Mouse (Mus musculus) neural tube, embryonic 11.5 days (tissue): ENCODE results near the gene Pdxk. TPM values are rescaled to one million over a fixed set of nuclear protein-coding genes. Genes with fewer than 3 reads are reported as not detected.

Experiments used
- ATAC-seq: fragments of 200-750 bp; cut with Nextera tagmentation; 2 replicates; pipeline ENCODE4 v1.8.0; 2017; ENCODE audit warnings: moderate number of reproducible peaks, mild to moderate bottlenecking, moderate TSS enrichment, moderate library complexity; ENCODE audit not compliant: insufficient read depth, low FRiP score, low TSS enrichment
- DNase-seq: peaks from one replicate; pipeline ENCODE4 v3.0.0-alpha.2; 2015; ENCODE audit warnings: low spot score
- H3K27ac ChIP-seq: fragments of 300-500 bp; sonication (generic); 2 replicates; pipeline ENCODE4 v1.5.1; 2014; ENCODE audit warnings: low read depth, mild to moderate bottlenecking, low read length
- H3K27me3 ChIP-seq: fragments of 300-500 bp; sonication (generic); 2 replicates; pipeline ENCODE4 v1.6.1; 2014; ENCODE audit warnings: mild to moderate bottlenecking, low read length, mixed read lengths; ENCODE audit not compliant: control insufficient read depth, insufficient read depth
- H3K36me3 ChIP-seq: fragments of 300-500 bp; sonication (generic); 2 replicates; pipeline ENCODE4 v1.6.1; 2014; ENCODE audit warnings: mild to moderate bottlenecking, low read length, moderate library complexity, mixed read lengths; ENCODE audit not compliant: control insufficient read depth, insufficient read depth
- H3K4me1 ChIP-seq: fragments of 300-500 bp; sonication (generic); 2 replicates; pipeline ENCODE4 v1.6.1; 2014; ENCODE audit warnings: low read length, mixed read lengths; ENCODE audit not compliant: control insufficient read depth, insufficient read depth
- H3K4me2 ChIP-seq: fragments of 300-500 bp; sonication (generic); 2 replicates; pipeline ENCODE4 v1.6.1; 2014; ENCODE audit warnings: low read depth, mild to moderate bottlenecking, moderate library complexity
- H3K4me3 ChIP-seq: fragments of 300-500 bp; sonication (generic); 2 replicates; pipeline ENCODE4 v1.5.1; 2014; ENCODE audit warnings: low read depth, low read length
- H3K9ac ChIP-seq: fragments of 300-500 bp; sonication (generic); 2 replicates; pipeline ENCODE4 v1.6.1; 2014; ENCODE audit warnings: mild to moderate bottlenecking, low read length
- H3K9me3 ChIP-seq: fragments of 300-500 bp; sonication (generic); 2 replicates; pipeline ENCODE4 v1.6.1; 2016; ENCODE audit warnings: low read length; ENCODE audit not compliant: control insufficient read depth
- WGBS: fragments of 180-500 bp; shearing (Covaris S2); extraction: QIAGEN DNeasy Blood & Tissue Kit; methylation state at CpG from one replicate; pipeline ENCODE4 v1.1.7; 2014; 5-methylcytosine and 5-hydroxymethylcytosine counted together
- polyA plus RNA-seq: library from polyadenylated mRNA; unstranded; fragments of >200 nt; fragmentation: Nextera tagmentation; extraction: Ambion mirVana; gene quantifications from 2 replicates; pipeline ENCODE4 v1.2.1, GENCODE M21; 2014

Pdxk gene
- polyA plus RNA-seq, 1 experiment from 2014 or later: 6.9 TPM

GRCm38 (mm10) chr10:78432853-78433252 is 31.9 kb downstream of the Pdxk start:
- Histone ChIP-seq H3K9ac (no peak overlapping the region), H3K4me2 (no peak overlapping the region), H3K9me3 (no peaks in the 10 kb centered on the region), H3K27ac (no peak overlapping the region), H3K36me3 (peaks cover 2% of the 10 kb centered on the region; the same call in 1 of the 2 replicates), H3K4me3 (no peak overlapping the region), H3K27me3 (no peaks in the 10 kb centered on the region), H3K4me1 (no peaks in the 10 kb centered on the region)
- DNase-seq (no peak), ATAC-seq (no peak)
- 82% methylated on average over 3 of the region's 3 CpGs for WGBS

GRCm38 (mm10) chr10:78429776-78430175 is 35.0 kb downstream of the Pdxk start:
- Histone ChIP-seq H3K4me3 (no peak overlapping the region), H3K36me3 (peaks cover 2% of the 10 kb centered on the region; the same call in 1 of the 2 replicates), H3K9me3 (no peaks in the 10 kb centered on the region), H3K4me1 (0 out of 2 replicates have a peak, but pooled peaks cover 3% of the 10 kb centered on the region), H3K9ac (no peak overlapping the region), H3K27me3 (no peaks in the 10 kb centered on the region), H3K27ac (no peak overlapping the region), H3K4me2 (no peak overlapping the region)
- no peak for DNase-seq
- WGBS: 95% methylated on average over 2 of the region's 2 CpGs
- no peak for ATAC-seq

- no peak overlapping the region for H3K9ac ChIP-seq
- H3K4me1 ChIP-seq: 0 out of 2 replicates have a peak, but pooled peaks cover 4% of the 10 kb centered on the region
- H3K27me3 ChIP-seq: no peaks in the 10 kb centered on the region
- no peak for DNase-seq
- H3K27ac ChIP-seq: no peak overlapping the region
- ATAC-seq: no peak
- H3K4me2 ChIP-seq: no peak overlapping the region
- no peak overlapping the region for H3K4me3 ChIP-seq
- H3K9me3 ChIP-seq: no peaks in the 10 kb centered on the region
- peaks cover 2% of the 10 kb centered on the region; the same call in 1 of the 2 replicates for H3K36me3 ChIP-seq
- WGBS: 84% methylated on average over 5 of the region's 5 CpGs
Observed at GRCm38 (mm10) chr10:78429180-78429579, 35.6 kb downstream of the Pdxk start.

GRCm38 (mm10) chr10:78428070-78428469 is 36.7 kb downstream of the Pdxk start:
- no peak overlapping the region for H3K27ac ChIP-seq
- no peaks in the 10 kb centered on the region for H3K9me3 ChIP-seq
- ATAC-seq: no peak
- H3K4me2 ChIP-seq: no peak overlapping the region
- 0 out of 2 replicates have a peak, but pooled peaks cover 4% of the 10 kb centered on the region for H3K4me1 ChIP-seq
- H3K27me3 ChIP-seq: no peaks in the 10 kb centered on the region
- H3K9ac ChIP-seq: no peak overlapping the region
- H3K4me3 ChIP-seq: no peak overlapping the region
- 96% methylated on average over 11 of the region's 11 CpGs for WGBS
- peaks cover 2% of the 10 kb centered on the region; the same call in 1 of the 2 replicates for H3K36me3 ChIP-seq
- no peak for DNase-seq

- Histone ChIP-seq H3K27me3 (no peaks in the 10 kb centered on the region), H3K27ac (no peak overlapping the region), H3K36me3 (peaks cover 2% of the 10 kb centered on the region; the same call in 1 of the 2 replicates), H3K4me3 (peak overlapping the region; percentile 66), H3K9ac (peak overlapping the region; percentile 75), H3K4me2 (peak overlapping the region; percentile 83), H3K4me1 (0 out of 2 replicates have a peak, but pooled peaks cover 4% of the 10 kb centered on the region), H3K9me3 (no peaks in the 10 kb centered on the region)
- ATAC-seq (peak; percentile 14; the same call in 1 of the 2 replicates), DNase-seq (no peak)
- WGBS: 48% methylated on average over 6 of the region's 6 CpGs
Observed at GRCm38 (mm10) chr10:78426117-78426735, 38.5 kb downstream of the Pdxk start.

GRCm38 (mm10) chr10:78425181-78426041 is 39.4 kb downstream of the Pdxk start, which contains the start of gene Cstb:
Cstb (plus strand) TSS chr10:78425669.
- Histone ChIP-seq H3K9me3 (no peaks in the 10 kb centered on the region), H3K27ac (no peak within 1 kb of the TSS), H3K4me3 (peak within 1 kb of the TSS; percentile 66), H3K4me2 (peak within 1 kb of the TSS; percentile 83), H3K36me3 (peaks cover 2% of the 10 kb centered on the region; the same call in 1 of the 2 replicates), H3K4me1 (0 out of 2 replicates have a peak, but pooled peaks cover 4% of the 10 kb centered on the region), H3K27me3 (no peaks in the 10 kb centered on the region), H3K9ac (peak within 1 kb of the TSS; percentile 75)
- peak; percentile 92 for ATAC-seq
- 2% methylated on average over 38 of the region's 40 CpGs for WGBS
- DNase-seq: peak; percentile 87

- H3K4me1 ChIP-seq: 0 out of 2 replicates have a peak, but pooled peaks cover 4% of the 10 kb centered on the region
- no peak overlapping the region for H3K27ac ChIP-seq
- no peak overlapping the region for H3K9ac ChIP-seq
- H3K4me3 ChIP-seq: no peak overlapping the region
- no peaks in the 10 kb centered on the region for H3K36me3 ChIP-seq
- DNase-seq (no peak), ATAC-seq (no peak)
- H3K9me3 ChIP-seq: no peaks in the 10 kb centered on the region
- H3K4me2 ChIP-seq: no peak overlapping the region
- H3K27me3 ChIP-seq: no peaks in the 10 kb centered on the region
- 90% methylated on average over 3 of the region's 3 CpGs for WGBS
Observed at GRCm38 (mm10) chr10:78422614-78423013, 42.2 kb downstream of the Pdxk start.

GRCm38 (mm10) chr10:78420929-78421328 is 43.8 kb downstream of the Pdxk start:
- H3K4me1 ChIP-seq: 0 out of 2 replicates have a peak, but pooled peaks cover 4% of the 10 kb centered on the region
- 88% methylated on average over 2 of the region's 2 CpGs for WGBS
- H3K4me2 ChIP-seq: no peak overlapping the region
- DNase-seq: no peak
- no peak overlapping the region for H3K9ac ChIP-seq
- H3K9me3 ChIP-seq: no peaks in the 10 kb centered on the region
- H3K27ac ChIP-seq: no peak overlapping the region
- no peaks in the 10 kb centered on the region for H3K36me3 ChIP-seq
- ATAC-seq: no peak
- H3K27me3 ChIP-seq: no peaks in the 10 kb centered on the region
- H3K4me3 ChIP-seq: no peak overlapping the region
